Mouse (Mus musculus) cerebellum, adult 2 months (tissue): ENCODE measurements around the gene Sec24c. TPM values are rescaled to one million over a fixed set of nuclear protein-coding genes. Genes with fewer than 3 reads are reported as not detected.
A peak's percentile ranks its signal among the peaks of the same experiment; 100 is the strongest.

Experiments used
- DNase-seq, 2 experiments: peaks; one replicate each; pipeline ENCODE4 v3.0.0; 2021
- H3K27ac ChIP-seq: fragments of 200-500 bp; 2 replicates; pipeline ENCODE4 v1.5.1; 2012; ENCODE audit warnings: low read length, control low read depth, inconsistent platforms; ENCODE audit not compliant: insufficient read depth
- H3K27me3 ChIP-seq: fragments of 200-500 bp; 2 replicates; pipeline ENCODE4 v1.6.1; 2012; ENCODE audit warnings: inconsistent platforms, mild to moderate bottlenecking, low read length, moderate library complexity; ENCODE audit not compliant: control insufficient read depth, insufficient read depth
- H3K4me1 ChIP-seq: fragments of 200-500 bp; 2 replicates; pipeline ENCODE4 v1.6.1; 2011; ENCODE audit warnings: low read length; ENCODE audit not compliant: control insufficient read depth, insufficient read depth
- H3K4me3 ChIP-seq: fragments of 200-500 bp; replicated peaks from 2 replicates; pipeline ENCODE3; 2011; ENCODE audit warnings: mild to moderate bottlenecking, low read depth, low read length, control low read depth; ENCODE audit not compliant: insufficient read depth
- CTCF ChIP-seq: fragments of 200-500 bp; IDR thresholded peaks from 2 replicates; pipeline ENCODE4 v1.5.1; 2011; ENCODE audit warnings: low read depth, mild to moderate bottlenecking, control low read depth, low read length, moderate library complexity, borderline replicate concordance; ENCODE audit not compliant: insufficient read depth
- POLR2A ChIP-seq: fragments of 200-500 bp; IDR thresholded peaks from 2 replicates; pipeline ENCODE4 v1.6.1; 2011; ENCODE audit warnings: low read length, control low read depth, borderline replicate concordance; ENCODE audit not compliant: insufficient read depth
- WGBS: fragments of 180-500 bp; shearing (Covaris S2); methylation state at CpG from one replicate; pipeline ENCODE4 v1.1.7; 2018; 5-methylcytosine and 5-hydroxymethylcytosine counted together
- polyA plus RNA-seq: library from polyadenylated mRNA; depleted of rRNA; stranded (reverse); fragments of >200 nt; gene quantifications from 2 replicates; pipeline ENCODE4 v1.2.3, GENCODE M21; 2012

Sec24c gene
- polyA plus RNA-seq, 1 experiment = 93.3 TPM

GRCm38 (mm10) chr14:20694884-20695760, 21.0 kb downstream of the Sec24c start, which contains the start of gene Fut11:
Gene Fut11, plus strand, starts transcription at chr14:20694968.
- Histone ChIP-seq H3K4me1 (peaks cover 9% of the 10 kb centered on the region; the same call in 1 of the 2 replicates), H3K27ac (peak within 1 kb of the TSS; percentile 97), H3K4me3 (peak within 1 kb of the TSS; percentile 90), H3K27me3 (no peaks in the 10 kb centered on the region)
- TF ChIP-seq CTCF (no peak), POLR2A (peak; percentile 82)
- under 1% methylated on average over 111 of the region's 111 CpGs for WGBS
- peak; percentile 91 to 92 for DNase-seq

- H3K4me1 ChIP-seq = peaks cover 9% of the 10 kb centered on the region; the same call in 1 of the 2 replicates
- 3% methylated on average over 27 of the region's 27 CpGs for WGBS
- peak in 1 of 2 experiments; percentile 35 for DNase-seq
- TF ChIP-seq CTCF (no peak), POLR2A (no peak)
- peak overlapping the region; percentile 90 for H3K4me3 ChIP-seq
- H3K27ac ChIP-seq = peak overlapping the region; percentile 25; the same call in 1 of the 2 replicates
- H3K27me3 ChIP-seq = no peaks in the 10 kb centered on the region
These were observed 21.8 kb downstream of the Sec24c start for GRCm38 (mm10) chr14:20695761-20696520.

DNA sequence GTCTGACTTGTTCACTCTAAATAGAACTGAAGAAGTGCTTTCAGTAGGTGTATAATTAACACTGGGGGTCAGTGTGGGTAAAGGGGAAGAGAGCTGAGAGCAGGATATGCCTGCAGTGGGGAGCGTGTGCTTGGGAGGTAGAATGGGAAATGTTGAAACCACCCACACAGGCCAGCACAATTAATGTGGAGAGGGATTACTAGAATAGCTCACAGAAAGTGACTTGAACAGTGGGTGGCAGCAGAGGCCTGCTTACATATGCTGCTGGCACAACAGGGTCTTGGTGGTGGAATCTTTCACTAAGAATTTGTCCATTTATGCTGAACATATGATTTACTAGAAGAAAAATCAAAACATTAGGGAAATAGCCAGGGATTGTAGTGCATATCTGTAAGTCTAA, 22.9 kb downstream of the Sec24c start:
- H3K4me3 ChIP-seq = peak overlapping the region; percentile 39
- no peaks in the 10 kb centered on the region for H3K27me3 ChIP-seq
- peak; percentile 49 to 62 for DNase-seq
- H3K27ac ChIP-seq = no peak overlapping the region
- H3K4me1 ChIP-seq = peaks cover 9% of the 10 kb centered on the region; the same call in 1 of the 2 replicates
- 0% methylated on average over 1 of the region's 1 CpGs for WGBS
- TF ChIP-seq POLR2A = no peak
- peak; percentile 60; the same call in 1 of the 2 replicates for TF ChIP-seq CTCF

GRCm38 (mm10) chr14:20698515-20698914, 24.4 kb downstream of the Sec24c start:
- DNase-seq = no peak
- TF ChIP-seq CTCF = no peak
- no peak for TF ChIP-seq POLR2A
- peaks cover 9% of the 10 kb centered on the region; the same call in 1 of the 2 replicates for H3K4me1 ChIP-seq
- no peak overlapping the region for H3K4me3 ChIP-seq
- no peaks in the 10 kb centered on the region for H3K27me3 ChIP-seq
- no peak overlapping the region for H3K27ac ChIP-seq
- 73% methylated on average over 2 of the region's 2 CpGs for WGBS

- TF ChIP-seq POLR2A = no peak
- no peak for TF ChIP-seq CTCF
- DNase-seq = no peak
- 72% methylated on average over 3 of the region's 3 CpGs for WGBS
These were observed 26.3 kb downstream of the Sec24c start for GRCm38 (mm10) chr14:20700362-20700761.

DNA sequence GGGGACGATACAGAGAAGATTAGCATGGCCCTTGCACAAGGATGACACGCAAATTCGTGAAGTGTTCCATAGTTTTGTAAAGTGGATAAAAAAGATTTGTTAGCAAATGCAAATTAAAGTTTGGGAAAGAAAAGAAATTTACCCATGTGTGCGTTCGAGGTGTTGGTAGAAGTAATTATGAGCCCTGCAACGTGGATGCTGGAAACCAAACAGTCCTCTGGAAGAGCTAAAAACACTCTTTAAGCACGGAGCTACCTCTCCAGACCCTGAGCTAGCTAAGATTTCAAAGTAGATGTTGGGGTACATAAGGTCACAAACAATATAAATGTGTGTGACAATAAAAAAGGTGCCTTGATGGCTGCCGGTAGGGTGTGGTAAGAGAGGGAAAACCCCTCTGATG, 27.4 kb downstream of the Sec24c start:
- no peak for DNase-seq
- Histone ChIP-seq H3K27ac (no peak overlapping the region), H3K4me3 (no peak overlapping the region), H3K27me3 (no peaks in the 10 kb centered on the region), H3K4me1 (no peaks in the 10 kb centered on the region; the same call in 1 of the 2 replicates)
- TF ChIP-seq POLR2A = no peak
- no peak for TF ChIP-seq CTCF
- 74% methylated on average over 8 of the region's 8 CpGs for WGBS

More at GRCm38 (mm10) chr14:20700362-20700761, 26.3 kb downstream of the Sec24c start:
- no peak overlapping the region for H3K4me3 ChIP-seq
- no peaks in the 10 kb centered on the region; the same call in 1 of the 2 replicates for H3K4me1 ChIP-seq
- H3K27me3 ChIP-seq = no peaks in the 10 kb centered on the region
- H3K27ac ChIP-seq = no peak overlapping the region

DNA sequence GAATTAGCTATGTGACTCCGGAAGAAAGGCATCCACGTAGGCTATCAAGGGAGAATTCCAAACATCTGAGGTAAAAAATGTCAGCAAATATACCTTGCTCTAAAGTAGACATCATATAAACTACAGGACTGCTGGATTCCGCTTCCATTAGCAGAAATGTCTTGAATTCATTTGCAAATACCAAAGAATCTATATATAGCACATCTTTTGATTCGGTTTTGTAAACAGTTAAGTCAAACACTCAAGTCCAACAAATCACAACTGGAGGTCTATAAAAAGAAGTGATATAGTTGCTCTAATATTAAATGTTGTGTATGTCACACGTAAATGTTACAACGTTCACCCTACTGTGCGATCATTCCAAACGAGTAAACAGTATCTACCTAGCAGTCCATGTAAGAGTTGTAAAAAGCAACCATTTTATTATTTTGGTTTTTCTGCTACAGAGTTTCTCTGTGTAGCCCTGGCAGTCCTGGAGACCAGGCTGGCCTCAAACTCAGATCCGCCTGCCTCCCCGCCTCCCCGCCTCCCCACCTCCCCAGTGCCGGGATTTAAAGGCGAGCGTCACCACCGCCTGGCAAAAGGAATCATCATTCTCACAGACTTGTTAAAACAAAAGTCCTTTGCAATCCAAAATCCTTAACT, 28.1 kb downstream of the Sec24c start:
- no peaks in the 10 kb centered on the region; the same call in 1 of the 2 replicates for H3K4me1 ChIP-seq
- peak overlapping the region; percentile 87 for H3K27ac ChIP-seq
- 15% methylated on average over 15 of the region's 15 CpGs for WGBS
- H3K27me3 ChIP-seq = no peaks in the 10 kb centered on the region
- H3K4me3 ChIP-seq = peak overlapping the region; percentile 98
- no peak for TF ChIP-seq CTCF
- no peak for DNase-seq
